Mouse (Mus musculus) midbrain, embryonic 12.5 days (tissue): ENCODE measurements around the gene Foxn1. TPM values are rescaled to one million over a fixed set of nuclear protein-coding genes. Genes with fewer than 3 reads are reported as not detected.
A peak's percentile ranks its signal among the peaks of the same experiment; 100 is the strongest.

ENCODE experiments used
- ATAC-seq: fragments of 200-750 bp; cut with Nextera tagmentation; 2 replicates; pipeline ENCODE4 v1.8.0; 2017; ENCODE audit warnings: low read depth, moderate TSS enrichment, moderate library complexity; ENCODE audit not compliant: low FRiP score
- H3K27ac ChIP-seq: fragments of 300-500 bp; sonication (generic); replicated peaks from 2 replicates; pipeline ENCODE4 v1.5.1; 2016; ENCODE audit warnings: mild to moderate bottlenecking
- H3K27me3 ChIP-seq: fragments of 300-500 bp; sonication (generic); 2 replicates; pipeline ENCODE4 v1.6.1; 2016; ENCODE audit warnings: mild to moderate bottlenecking
- H3K36me3 ChIP-seq: fragments of 300-500 bp; sonication (generic); 2 replicates; pipeline ENCODE4 v1.6.1; 2016
- H3K4me1 ChIP-seq: fragments of 300-500 bp; sonication (generic); 2 replicates; pipeline ENCODE4 v1.6.1; 2016
- H3K4me2 ChIP-seq: fragments of 300-500 bp; sonication (generic); replicated peaks from 2 replicates; pipeline ENCODE4 v1.6.1; 2016; ENCODE audit warnings: mild to moderate bottlenecking, moderate library complexity
- H3K4me3 ChIP-seq: fragments of 300-500 bp; sonication (generic); 2 replicates; pipeline ENCODE4 v1.5.1; 2016; ENCODE audit warnings: mild to moderate bottlenecking
- H3K9ac ChIP-seq: fragments of 300-500 bp; sonication (generic); replicated peaks from 2 replicates; pipeline ENCODE4 v1.6.1; 2016; ENCODE audit warnings: mild to moderate bottlenecking, moderate library complexity
- H3K9me3 ChIP-seq: fragments of 300-500 bp; sonication (generic); 2 replicates; pipeline ENCODE4 v1.6.1; 2016; ENCODE audit warnings: mild to moderate bottlenecking
- WGBS: fragments of 180-500 bp; shearing (Covaris S2); methylation state at CpG from one replicate; pipeline ENCODE4 v1.1.7; 2016; 5-methylcytosine and 5-hydroxymethylcytosine counted together
- polyA plus RNA-seq: library from polyadenylated mRNA; unstranded; fragments of >200 nt; fragmentation: Nextera tagmentation; extraction: Ambion mirVana; gene quantifications from 2 replicates; pipeline ENCODE4 v1.2.1, GENCODE M21; 2016

Foxn1 gene
- polyA plus RNA-seq, 1 experiment from 2014 or later, result not detected

DNA sequence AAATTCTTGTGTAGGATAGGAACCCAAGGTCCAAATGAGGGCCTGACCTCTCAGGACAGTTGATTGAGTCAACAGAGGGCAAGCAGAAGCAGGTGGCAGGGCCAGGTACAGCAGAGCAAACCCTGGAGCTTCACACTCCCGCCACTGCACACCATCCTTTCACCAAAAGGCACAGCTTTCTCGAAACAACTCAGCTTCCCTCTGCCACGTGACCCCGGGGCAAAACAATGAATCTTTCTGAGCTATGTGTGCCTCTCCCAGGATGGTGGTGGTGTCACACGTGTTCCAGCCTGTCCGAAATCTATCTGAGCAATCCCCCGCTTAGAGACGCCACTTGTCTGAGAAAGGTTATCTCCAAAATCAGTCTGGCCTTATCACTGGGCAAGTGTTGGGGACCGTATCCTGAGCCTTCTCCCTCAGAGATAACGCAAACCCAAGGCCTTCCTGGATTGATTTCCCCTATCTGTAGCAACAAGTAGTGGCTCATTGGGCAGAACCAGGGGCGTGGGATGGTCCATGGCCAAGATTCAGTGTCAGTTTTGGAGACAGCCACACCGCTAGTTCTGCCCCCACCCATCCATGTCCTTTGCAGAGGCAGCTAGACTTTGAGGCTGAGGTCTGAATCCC, 34.0 kb upstream of the Foxn1 start:
- no peaks in the 10 kb centered on the region for H3K36me3 ChIP-seq
- H3K27me3 ChIP-seq, result no peaks in the 10 kb centered on the region; the same call in 1 of the 2 replicates
- H3K4me1 ChIP-seq, result no peaks in the 10 kb centered on the region
- H3K9me3 ChIP-seq, result no peaks in the 10 kb centered on the region
- H3K4me3 ChIP-seq, result no peak overlapping the region
- WGBS, result 77% methylated on average over 12 of the region's 12 CpGs
- no peak overlapping the region for H3K4me2 ChIP-seq
- H3K9ac ChIP-seq, result no peak overlapping the region
- no peak overlapping the region for H3K27ac ChIP-seq
- no peak for ATAC-seq

DNA sequence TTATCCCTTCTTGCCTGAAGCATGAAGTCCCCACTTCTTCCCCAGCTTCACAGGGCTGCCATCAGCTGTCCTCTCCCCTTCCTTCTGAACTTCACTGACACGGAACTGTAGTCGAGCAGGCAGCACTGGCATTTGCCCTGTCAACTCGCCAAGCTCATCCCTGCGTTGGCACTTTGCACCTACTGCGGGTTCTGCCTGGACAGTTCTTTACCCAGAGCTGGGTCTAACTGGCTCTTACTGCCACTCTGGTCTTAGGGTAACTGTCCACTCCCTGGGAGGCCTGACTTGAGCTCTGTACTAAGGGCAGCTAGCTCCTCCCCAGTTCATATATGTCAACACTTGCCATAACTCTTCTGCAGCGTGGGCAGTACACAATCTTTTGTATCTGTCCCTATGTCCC, 30.5 kb upstream of the Foxn1 start:
- H3K4me2 ChIP-seq, result no peak overlapping the region
- no peaks in the 10 kb centered on the region for H3K27me3 ChIP-seq
- 85% methylated on average over 6 of the region's 6 CpGs for WGBS
- ATAC-seq, result no peak
- no peaks in the 10 kb centered on the region for H3K36me3 ChIP-seq
- H3K27ac ChIP-seq, result no peak overlapping the region
- no peaks in the 10 kb centered on the region for H3K9me3 ChIP-seq
- no peaks in the 10 kb centered on the region for H3K4me1 ChIP-seq
- no peak overlapping the region for H3K9ac ChIP-seq
- no peak overlapping the region for H3K4me3 ChIP-seq

GRCm38 (mm10) chr11:78412861-78413260, 26.5 kb upstream of the Foxn1 start:
- Histone ChIP-seq H3K27ac (no peak overlapping the region), H3K9ac (no peak overlapping the region), H3K27me3 (no peaks in the 10 kb centered on the region), H3K4me2 (no peak overlapping the region), H3K4me3 (no peak overlapping the region), H3K4me1 (no peaks in the 10 kb centered on the region), H3K9me3 (no peaks in the 10 kb centered on the region), H3K36me3 (no peaks in the 10 kb centered on the region)
- ATAC-seq, result no peak
- WGBS, result 77% methylated on average over 6 of the region's 6 CpGs

- no peak overlapping the region for H3K27ac ChIP-seq
- ATAC-seq, result no peak
- H3K4me3 ChIP-seq, result no peak overlapping the region
- H3K27me3 ChIP-seq, result no peaks in the 10 kb centered on the region
- H3K4me2 ChIP-seq, result no peak overlapping the region
- H3K4me1 ChIP-seq, result no peaks in the 10 kb centered on the region
- no peak overlapping the region for H3K9ac ChIP-seq
- no peaks in the 10 kb centered on the region for H3K36me3 ChIP-seq
- WGBS, result 75% methylated on average over 6 of the region's 6 CpGs
- H3K9me3 ChIP-seq, result no peaks in the 10 kb centered on the region
Observed at GRCm38 (mm10) chr11:78412324-78412850, 26.0 kb upstream of the Foxn1 start.

DNA sequence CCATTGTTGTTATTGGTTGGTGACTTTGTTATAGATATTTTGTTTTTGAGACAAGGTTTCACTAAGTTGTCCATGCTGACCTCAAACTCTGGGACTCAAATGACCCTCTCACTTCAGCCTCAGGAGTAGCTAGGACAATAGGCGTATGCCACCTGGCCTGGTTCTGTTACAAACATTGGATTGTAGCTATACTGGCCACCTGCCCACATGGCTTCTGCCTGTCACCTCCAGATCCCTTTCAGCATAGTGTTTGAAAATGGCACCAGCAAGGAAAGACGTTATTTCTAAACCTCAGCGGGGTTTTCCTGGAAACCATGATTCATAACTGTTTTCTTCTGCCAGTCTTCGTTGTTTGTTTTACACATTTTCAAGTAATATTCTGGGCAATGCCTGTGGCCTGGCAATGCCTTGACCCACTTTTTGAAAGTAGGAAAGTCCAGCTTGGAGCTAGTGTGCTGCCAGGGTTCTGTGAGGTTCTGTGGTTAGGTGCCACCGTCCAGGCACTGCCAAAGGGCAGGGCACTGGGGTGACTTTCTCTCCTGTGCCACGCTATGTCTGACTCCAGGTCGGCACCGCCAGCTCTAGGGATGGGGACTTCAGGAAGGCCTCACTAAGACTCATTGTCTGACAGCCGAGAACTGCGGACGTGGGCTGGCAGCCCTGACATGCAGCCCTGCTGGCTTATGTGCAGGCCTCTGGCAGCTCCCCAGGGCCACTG, 25.4 kb upstream of the Foxn1 start:
- Histone ChIP-seq H3K27me3 (no peaks in the 10 kb centered on the region), H3K9ac (no peak overlapping the region), H3K4me3 (no peak overlapping the region), H3K9me3 (no peaks in the 10 kb centered on the region), H3K4me2 (no peak overlapping the region), H3K27ac (no peak overlapping the region), H3K4me1 (no peaks in the 10 kb centered on the region), H3K36me3 (no peaks in the 10 kb centered on the region)
- no peak for ATAC-seq
- 77% methylated on average over 11 of the region's 11 CpGs for WGBS

DNA sequence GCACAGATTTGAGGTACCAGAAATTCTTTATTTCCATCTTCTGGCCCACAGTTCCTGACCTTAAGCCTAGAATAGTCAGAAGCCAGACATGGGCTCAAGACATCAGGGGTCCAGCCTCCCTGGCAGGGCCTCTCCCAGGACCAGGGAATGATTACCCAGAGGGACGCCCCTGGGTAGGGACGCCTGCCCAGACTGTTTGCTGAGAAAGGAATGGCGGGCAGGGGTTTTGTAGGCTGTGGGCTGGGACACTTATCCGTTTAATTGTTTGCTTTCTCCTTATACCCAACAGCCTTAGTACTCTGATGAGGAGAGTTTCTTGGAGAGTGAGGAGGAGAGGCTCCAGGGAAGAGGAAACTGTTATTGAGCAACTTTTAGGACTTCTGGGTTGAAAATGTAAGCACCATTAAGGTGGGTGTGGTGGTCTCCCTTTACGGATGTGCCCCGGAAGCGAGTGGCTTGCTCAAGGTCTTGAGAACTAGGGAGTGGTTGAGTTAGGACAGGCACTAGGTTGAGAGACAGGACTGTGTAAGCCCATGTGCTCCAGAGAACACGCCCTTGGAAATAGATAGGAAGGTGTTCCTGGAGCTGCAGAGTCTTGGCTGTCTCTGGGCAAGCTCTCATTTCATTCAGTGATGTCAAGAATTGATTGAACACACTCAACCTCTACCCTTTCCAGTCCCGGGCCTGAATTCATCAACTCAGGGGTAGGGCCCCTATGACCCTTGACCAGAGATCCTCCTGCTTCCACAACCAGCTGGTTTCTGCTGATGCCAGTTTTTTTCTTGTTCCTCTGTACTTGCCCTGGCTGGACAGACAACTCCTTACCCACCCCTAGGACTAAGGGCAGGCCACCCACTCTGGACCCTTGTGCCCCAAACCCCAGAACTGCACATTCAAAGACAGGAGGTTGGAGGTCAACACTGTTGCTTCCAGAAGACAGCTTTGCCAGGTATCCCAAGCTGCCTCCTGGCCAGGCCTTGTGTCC, 22.2 kb upstream of the Foxn1 start:
- Histone ChIP-seq H3K9me3 (no peaks in the 10 kb centered on the region), H3K4me2 (no peak overlapping the region), H3K27me3 (no peaks in the 10 kb centered on the region), H3K36me3 (no peaks in the 10 kb centered on the region), H3K4me1 (no peaks in the 10 kb centered on the region), H3K9ac (no peak overlapping the region), H3K4me3 (no peak overlapping the region), H3K27ac (no peak overlapping the region)
- ATAC-seq, result no peak
- WGBS, result 82% methylated on average over 9 of the region's 9 CpGs

- 79% methylated on average over 6 of the region's 6 CpGs for WGBS
- H3K4me2 ChIP-seq, result no peak overlapping the region
- H3K4me3 ChIP-seq, result no peak overlapping the region
- peaks cover 3% of the 10 kb centered on the region for H3K4me1 ChIP-seq
- no peak overlapping the region for H3K9ac ChIP-seq
- no peaks in the 10 kb centered on the region for H3K36me3 ChIP-seq
- H3K27ac ChIP-seq, result no peak overlapping the region
- H3K9me3 ChIP-seq, result no peaks in the 10 kb centered on the region
- H3K27me3 ChIP-seq, result peaks cover 11% of the 10 kb centered on the region
- ATAC-seq, result no peak
Observed at GRCm38 (mm10) chr11:78402062-78402461, 15.7 kb upstream of the Foxn1 start.

GRCm38 (mm10) chr11:78401469-78401868, 15.1 kb upstream of the Foxn1 start:
- 78% methylated on average over 3 of the region's 3 CpGs for WGBS
- no peak overlapping the region for H3K9ac ChIP-seq
- H3K36me3 ChIP-seq, result no peaks in the 10 kb centered on the region
- H3K27me3 ChIP-seq, result peaks cover 11% of the 10 kb centered on the region
- ATAC-seq, result no peak
- no peak overlapping the region for H3K4me2 ChIP-seq
- no peak overlapping the region for H3K27ac ChIP-seq
- peaks cover 5% of the 10 kb centered on the region for H3K4me1 ChIP-seq
- H3K4me3 ChIP-seq, result no peak overlapping the region
- H3K9me3 ChIP-seq, result no peaks in the 10 kb centered on the region

DNA sequence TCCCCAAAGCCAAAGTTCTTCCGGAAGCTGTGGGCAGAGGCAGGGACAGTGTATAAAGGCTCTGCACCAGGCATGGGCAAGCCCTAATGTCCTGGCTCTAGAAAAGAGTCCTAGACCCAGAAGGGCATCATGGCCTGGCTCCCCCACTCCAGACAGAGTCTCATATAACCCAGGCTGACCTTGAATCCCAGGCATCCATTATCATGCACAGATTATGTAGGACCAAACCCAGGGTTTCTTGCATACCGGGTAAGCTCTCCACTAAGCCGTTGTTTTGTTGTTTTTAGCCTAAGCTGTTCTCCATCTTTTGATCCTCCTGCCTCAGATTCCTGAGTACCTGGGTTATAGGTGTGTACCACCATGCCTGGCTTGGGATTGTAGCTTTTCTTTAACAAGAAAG, 14.6 kb upstream of the Foxn1 start:
- no peak for ATAC-seq
- Histone ChIP-seq H3K27ac (no peak overlapping the region), H3K27me3 (peaks cover 11% of the 10 kb centered on the region), H3K9me3 (no peaks in the 10 kb centered on the region), H3K4me2 (no peak overlapping the region), H3K36me3 (no peaks in the 10 kb centered on the region), H3K4me1 (peaks cover 5% of the 10 kb centered on the region), H3K9ac (no peak overlapping the region), H3K4me3 (no peak overlapping the region)
- 63% methylated on average over 3 of the region's 3 CpGs for WGBS

GRCm38 (mm10) chr11:78399680-78400079, 13.3 kb upstream of the Foxn1 start:
- WGBS, result 21% methylated on average over 8 of the region's 8 CpGs
- Histone ChIP-seq H3K4me1 (peaks cover 5% of the 10 kb centered on the region), H3K27me3 (peaks cover 11% of the 10 kb centered on the region), H3K36me3 (no peaks in the 10 kb centered on the region), H3K4me3 (no peak overlapping the region), H3K9me3 (no peaks in the 10 kb centered on the region), H3K4me2 (no peak overlapping the region), H3K27ac (no peak overlapping the region), H3K9ac (no peak overlapping the region)
- no peak for ATAC-seq

DNA sequence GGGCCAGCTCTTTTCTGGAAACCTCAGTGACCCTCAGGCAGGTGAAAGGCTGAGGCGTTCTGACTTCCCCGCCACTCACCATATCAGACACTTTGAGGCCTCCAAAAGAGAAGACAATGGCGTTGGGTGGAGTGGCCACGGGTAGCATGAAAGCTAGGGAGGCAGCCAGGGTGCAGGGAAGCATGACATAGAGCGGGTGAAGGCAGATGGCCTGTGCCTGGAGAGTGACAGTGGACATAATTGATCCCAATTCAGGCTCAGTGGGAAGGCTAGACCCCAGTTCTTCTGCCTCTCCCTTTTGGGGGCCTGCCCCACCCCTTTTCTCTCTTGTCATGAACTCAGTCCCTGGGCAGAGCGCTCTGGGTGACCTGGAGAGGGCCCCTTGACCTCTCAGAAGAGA, 11.9 kb upstream of the Foxn1 start:
- no peak overlapping the region for H3K4me3 ChIP-seq
- no peaks in the 10 kb centered on the region for H3K36me3 ChIP-seq
- no peak overlapping the region for H3K9ac ChIP-seq
- no peak overlapping the region for H3K27ac ChIP-seq
- peaks cover 5% of the 10 kb centered on the region for H3K4me1 ChIP-seq
- no peaks in the 10 kb centered on the region for H3K9me3 ChIP-seq
- peaks cover 11% of the 10 kb centered on the region for H3K27me3 ChIP-seq
- H3K4me2 ChIP-seq, result no peak overlapping the region
- WGBS, result 64% methylated on average over 6 of the region's 6 CpGs
- no peak for ATAC-seq

GRCm38 (mm10) chr11:78397397-78397796, 11.0 kb upstream of the Foxn1 start:
- Histone ChIP-seq H3K9me3 (no peaks in the 10 kb centered on the region), H3K4me1 (peaks cover 5% of the 10 kb centered on the region), H3K36me3 (no peaks in the 10 kb centered on the region), H3K4me2 (peak overlapping the region; percentile 51), H3K9ac (peak overlapping the region; percentile 39; the same call in 1 of the 2 replicates), H3K27me3 (peaks cover 11% of the 10 kb centered on the region), H3K27ac (no peak overlapping the region), H3K4me3 (peak overlapping the region; percentile 30)
- no peak for ATAC-seq
- 9% methylated on average over 18 of the region's 18 CpGs for WGBS
